Mouse (Mus musculus) CH12.LX (cell line): Measurements from ENCODE around the gene Ccdc184.

ENCODE experiments used
- CTCF ChIP-seq, 2 experiments: IDR thresholded peaks in 1 of 2; conservative IDR thresholded peaks in 1 of 2; 2 replicates each; pipeline ENCODE4 v1.5.1; 2011 to 2012; ENCODE audit warnings: low read depth in 2 of 2, low read length in 2 of 2, improper control_type of control experiment in 1 of 2, inconsistent platforms in 1 of 2, mild to moderate bottlenecking in 1 of 2, moderate library complexity in 1 of 2
- EP300 ChIP-seq: IDR thresholded peaks from 2 replicates; pipeline ENCODE4 v1.6.1; 2011; ENCODE audit warnings: low read length, improper control_type of control experiment
- ETS1 ChIP-seq: conservative IDR thresholded peaks from 2 replicates; pipeline ENCODE4 v1.6.1; 2012; ENCODE audit warnings: low read depth, mild to moderate bottlenecking, inconsistent platforms, low read length, improper control_type of control experiment, moderate library complexity
- JUND ChIP-seq: conservative IDR thresholded peaks from 2 replicates; pipeline ENCODE4 v1.6.1; 2011; ENCODE audit warnings: low read depth, low read length, improper control_type of control experiment
- MAX ChIP-seq: IDR thresholded peaks from 2 replicates; pipeline ENCODE4 v1.6.1; 2011; ENCODE audit warnings: low read length, improper control_type of control experiment
- MXI1 ChIP-seq: IDR thresholded peaks from 2 replicates; pipeline ENCODE4 v1.6.1; 2011; ENCODE audit warnings: mild to moderate bottlenecking, low read depth, low read length, improper control_type of control experiment
- MYC ChIP-seq: IDR thresholded peaks from 2 replicates; pipeline ENCODE4 v1.6.1; 2011; ENCODE audit warnings: low read depth, mild to moderate bottlenecking, improper control_type of control experiment, low read length
- PAX5 ChIP-seq: IDR thresholded peaks from 2 replicates; pipeline ENCODE4 v1.6.1; 2012; ENCODE audit warnings: low read length, inconsistent platforms, mixed read lengths
- POLR2A ChIP-seq: IDR thresholded peaks from 2 replicates; pipeline ENCODE4 v1.6.1; 2011; ENCODE audit warnings: low read depth, mild to moderate bottlenecking, improper control_type of control experiment, low read length
- RCOR1 ChIP-seq: conservative IDR thresholded peaks from 2 replicates; pipeline ENCODE4 v1.6.1; 2012; ENCODE audit warnings: low read depth, mild to moderate bottlenecking, inconsistent platforms, low read length, improper control_type of control experiment
- USF2 ChIP-seq: conservative IDR thresholded peaks from 2 replicates; pipeline ENCODE4 v1.6.1; 2011; ENCODE audit warnings: low read depth, low read length, improper control_type of control experiment
- ZC3H11A ChIP-seq: IDR thresholded peaks from 2 replicates; pipeline ENCODE4 v1.6.1; 2012; ENCODE audit warnings: low read depth, mild to moderate bottlenecking, inconsistent platforms, low read length, improper control_type of control experiment

GRCm38 (mm10) chr15:98131001-98131400 lies 36.0 kb upstream of the Ccdc184 start:
- TF ChIP-seq MXI1 (no peak), CTCF (conservative IDR thresholded peaks at IDR 0.05 in 1 of 2, IDR thresholded peaks at IDR 0.05 in 1 of 2; ENCODE audit: low read depth in 2 of 2, low read length in 2 of 2) (no peak), EP300 (no peak), POLR2A (no peak), RCOR1 (no peak), MAX (no peak), ETS1 (no peak), PAX5 (no peak), JUND (no peak), ZC3H11A (no peak), USF2 (no peak), MYC (no peak)
